Mouse (Mus musculus): ENCODE data around the gene Pfkfb3. TPM values are rescaled to one million over a fixed set of nuclear protein-coding genes. Genes with fewer than 3 reads are reported as not detected.

Pfkfb3 gene
- polyA plus RNA-seq, 1 experiment from 2014 or later: 9.4 TPM

DNA sequence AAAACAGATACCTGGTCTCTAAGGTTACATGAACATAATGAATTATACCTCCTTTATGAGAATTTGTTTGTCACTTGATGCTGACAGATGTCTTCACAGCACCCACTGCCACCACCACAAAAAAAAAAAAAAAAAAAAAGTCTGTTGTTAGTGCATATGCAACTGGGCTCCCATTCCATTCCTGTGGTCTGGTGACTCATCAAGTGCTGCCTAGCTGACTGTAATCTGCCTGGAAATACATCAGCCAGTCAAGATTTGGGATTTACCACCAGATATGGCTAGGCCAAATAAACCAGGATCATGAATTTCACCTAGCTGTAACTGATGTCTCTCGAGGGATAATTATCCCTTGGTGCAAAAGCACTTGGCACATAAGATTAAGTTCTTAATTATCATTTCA, 95.4 kb downstream of the Pfkfb3 start:
- DNase-seq (ENCODE audit: low spot score) (no peak), ATAC-seq (replicated peaks; ENCODE audit: low FRiP score, low read depth) (no peak)
- 72% methylated on average over 1 of the region's 1 CpGs for WGBS
- Histone ChIP-seq H3K27me3 (ENCODE audit: insufficient read depth, low read length) (no peaks in the 10 kb centered on the region), H3K9me3 (replicated peaks; ENCODE audit: low read length) (no peaks in the 10 kb centered on the region), H3K9ac (ENCODE audit: low read depth, low read length) (no peak overlapping the region), H3K4me1 (replicated peaks; ENCODE audit: insufficient read depth, low read length) (no peaks in the 10 kb centered on the region), H3K4me2 (ENCODE audit: low read length) (no peak overlapping the region), H3K27ac (no peak overlapping the region), H3K4me3 (replicated peaks; ENCODE audit: low read depth, low read length) (no peak overlapping the region), H3K36me3 (ENCODE audit: insufficient read depth, low read length) (no peaks in the 10 kb centered on the region)
- TF ChIP-seq CTCF (IDR thresholded peaks at IDR 0.05; ENCODE audit: low read depth): no peak

DNA sequence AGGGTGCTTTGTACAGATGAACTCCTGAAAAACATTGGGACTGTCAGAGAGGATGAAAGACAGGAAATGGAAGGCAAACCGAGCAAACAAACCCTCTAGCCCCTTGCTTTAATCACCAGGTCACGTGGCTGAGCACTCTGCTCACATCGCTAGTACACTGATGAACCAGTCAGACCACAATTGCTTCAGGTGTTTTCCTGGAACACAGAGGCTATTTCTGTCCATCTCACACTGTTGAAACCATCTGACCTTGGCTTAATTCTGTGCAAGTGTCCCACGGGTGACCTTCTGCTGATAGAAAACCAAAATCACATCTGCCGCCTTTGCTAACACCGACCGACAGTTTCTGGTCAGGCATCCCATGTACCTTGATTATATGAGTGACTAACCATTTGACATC, 96.0 kb downstream of the Pfkfb3 start:
- no peak for TF ChIP-seq CTCF (IDR thresholded peaks at IDR 0.05; ENCODE audit: low read depth)
- Histone ChIP-seq H3K9ac (ENCODE audit: low read depth, low read length) (no peak overlapping the region), H3K9me3 (replicated peaks; ENCODE audit: low read length) (no peaks in the 10 kb centered on the region), H3K36me3 (ENCODE audit: insufficient read depth, low read length) (no peaks in the 10 kb centered on the region), H3K4me3 (replicated peaks; ENCODE audit: low read depth, low read length) (no peak overlapping the region), H3K4me2 (ENCODE audit: low read length) (no peak overlapping the region), H3K4me1 (replicated peaks; ENCODE audit: insufficient read depth, low read length) (no peaks in the 10 kb centered on the region), H3K27me3 (ENCODE audit: insufficient read depth, low read length) (no peaks in the 10 kb centered on the region), H3K27ac (no peak overlapping the region)
- no peak for DNase-seq (ENCODE audit: low spot score)
- WGBS: 60% methylated on average over 7 of the region's 7 CpGs
- ATAC-seq (replicated peaks; ENCODE audit: low FRiP score, low read depth): no peak

DNA sequence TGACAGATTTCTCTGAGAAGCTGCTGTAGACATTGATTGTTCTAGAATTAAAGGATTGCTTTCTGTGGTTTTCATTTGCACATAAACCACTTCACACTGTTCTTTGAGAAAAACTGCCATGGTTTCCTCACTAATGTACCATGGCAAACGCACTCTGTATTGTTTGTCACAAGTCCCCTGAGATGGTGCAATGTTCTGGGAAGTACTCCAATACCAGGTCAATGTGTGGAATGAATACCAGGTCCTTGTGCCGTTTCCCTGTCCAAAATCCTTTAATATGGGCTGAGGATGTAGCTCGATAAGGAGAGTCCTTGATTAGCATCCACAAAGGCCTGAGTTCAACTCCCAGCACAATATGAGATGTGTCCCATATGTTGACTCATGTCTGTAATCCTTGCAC, 105.2 kb downstream of the Pfkfb3 start:
- Histone ChIP-seq H3K4me3 (replicated peaks; ENCODE audit: low read depth, low read length) (no peak overlapping the region), H3K4me1 (replicated peaks; ENCODE audit: insufficient read depth, low read length) (no peaks in the 10 kb centered on the region), H3K9me3 (replicated peaks; ENCODE audit: low read length) (no peaks in the 10 kb centered on the region), H3K9ac (ENCODE audit: low read depth, low read length) (no peak overlapping the region), H3K36me3 (ENCODE audit: insufficient read depth, low read length) (no peaks in the 10 kb centered on the region), H3K4me2 (ENCODE audit: low read length) (no peak overlapping the region), H3K27ac (no peak overlapping the region), H3K27me3 (ENCODE audit: insufficient read depth, low read length) (no peaks in the 10 kb centered on the region)
- no peak for DNase-seq (ENCODE audit: low spot score)
- 76% methylated on average over 3 of the region's 3 CpGs for WGBS
- no peak for ATAC-seq (replicated peaks; ENCODE audit: low FRiP score, low read depth)
- TF ChIP-seq CTCF (IDR thresholded peaks at IDR 0.05; ENCODE audit: low read depth): no peak

DNA sequence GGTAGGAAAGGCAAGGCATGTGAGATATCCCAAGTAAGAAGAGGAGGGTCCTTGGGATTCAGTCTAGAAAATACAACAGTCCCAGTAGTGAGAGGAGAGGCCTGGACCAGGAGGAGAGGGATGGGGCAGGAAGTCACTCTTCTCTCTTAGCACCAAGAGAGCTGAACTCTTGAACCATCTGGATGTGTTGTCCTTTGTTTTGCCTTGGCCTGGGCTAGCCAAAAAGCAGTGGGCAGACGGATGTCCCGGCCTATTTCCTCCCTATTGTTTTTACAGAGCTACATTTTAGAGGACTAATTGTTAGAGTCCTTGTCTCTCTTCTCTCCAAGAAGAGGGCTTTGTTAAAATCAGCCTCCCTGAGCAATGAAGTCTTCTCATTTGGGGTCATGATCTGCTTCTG, 106.0 kb downstream of the Pfkfb3 start:
- 51% methylated on average over 2 of the region's 2 CpGs for WGBS
- Histone ChIP-seq H3K4me3 (replicated peaks; ENCODE audit: low read depth, low read length) (no peak overlapping the region), H3K9ac (ENCODE audit: low read depth, low read length) (no peak overlapping the region), H3K4me1 (replicated peaks; ENCODE audit: insufficient read depth, low read length) (no peaks in the 10 kb centered on the region), H3K27ac (no peak overlapping the region), H3K27me3 (ENCODE audit: insufficient read depth, low read length) (no peaks in the 10 kb centered on the region), H3K9me3 (replicated peaks; ENCODE audit: low read length) (no peaks in the 10 kb centered on the region), H3K36me3 (ENCODE audit: insufficient read depth, low read length) (no peaks in the 10 kb centered on the region), H3K4me2 (ENCODE audit: low read length) (no peak overlapping the region)
- DNase-seq (ENCODE audit: low spot score) (peak; percentile 29), ATAC-seq (replicated peaks; ENCODE audit: low FRiP score, low read depth) (no peak)
- TF ChIP-seq CTCF (IDR thresholded peaks at IDR 0.05; ENCODE audit: low read depth): no peak

DNA sequence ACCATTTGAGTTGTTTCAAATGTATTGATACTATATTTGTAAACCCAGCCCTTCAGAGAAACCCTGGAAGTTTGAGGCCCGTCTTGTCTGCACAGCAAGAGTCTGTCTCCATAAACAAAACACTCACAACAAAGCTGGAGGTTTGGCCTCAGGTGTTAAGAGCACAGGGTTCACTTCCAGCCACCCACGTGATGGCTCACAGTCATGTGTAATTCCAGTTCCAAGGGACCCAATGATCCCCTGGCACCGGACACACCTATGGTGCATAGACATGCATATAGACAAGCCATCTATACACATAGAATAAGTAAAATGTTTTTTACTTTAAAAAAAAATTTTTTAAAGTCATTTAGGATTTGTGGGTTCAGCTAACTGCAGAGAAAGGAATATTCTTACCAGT, 108.2 kb downstream of the Pfkfb3 start:
- Histone ChIP-seq H3K9ac (ENCODE audit: low read depth, low read length) (no peak overlapping the region), H3K9me3 (replicated peaks; ENCODE audit: low read length) (no peaks in the 10 kb centered on the region), H3K27me3 (ENCODE audit: insufficient read depth, low read length) (no peaks in the 10 kb centered on the region), H3K4me2 (ENCODE audit: low read length) (no peak overlapping the region), H3K36me3 (ENCODE audit: insufficient read depth, low read length) (no peaks in the 10 kb centered on the region), H3K4me1 (replicated peaks; ENCODE audit: insufficient read depth, low read length) (no peaks in the 10 kb centered on the region), H3K4me3 (replicated peaks; ENCODE audit: low read depth, low read length) (no peak overlapping the region), H3K27ac (no peak overlapping the region)
- TF ChIP-seq CTCF (IDR thresholded peaks at IDR 0.05; ENCODE audit: low read depth): no peak
- WGBS: 83% methylated on average over 3 of the region's 3 CpGs
- DNase-seq (ENCODE audit: low spot score): no peak
- no peak for ATAC-seq (replicated peaks; ENCODE audit: low FRiP score, low read depth)

DNA sequence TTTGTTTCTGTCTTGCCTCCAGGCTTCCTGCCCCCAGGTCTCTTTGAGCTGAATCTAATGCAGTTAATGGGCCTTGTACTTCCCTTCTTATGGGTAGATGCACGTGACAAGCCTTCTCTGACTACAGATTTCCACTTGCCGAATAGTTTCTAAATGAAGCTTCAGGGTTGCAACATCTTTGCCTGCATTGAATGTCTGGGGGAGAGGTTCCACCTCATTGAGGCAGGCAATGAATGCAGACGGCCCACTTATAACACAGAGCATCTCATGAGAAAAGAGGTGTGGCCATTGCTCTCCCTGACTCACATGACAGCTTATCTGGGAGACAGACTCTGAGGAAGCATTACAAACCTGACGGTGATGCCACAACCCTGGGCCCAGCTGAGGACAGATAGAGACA, 112.0 kb downstream of the Pfkfb3 start:
- Histone ChIP-seq H3K27ac (no peak overlapping the region), H3K9me3 (replicated peaks; ENCODE audit: low read length) (no peaks in the 10 kb centered on the region), H3K27me3 (ENCODE audit: insufficient read depth, low read length) (no peaks in the 10 kb centered on the region), H3K36me3 (ENCODE audit: insufficient read depth, low read length) (no peaks in the 10 kb centered on the region), H3K4me2 (ENCODE audit: low read length) (no peak overlapping the region), H3K4me3 (replicated peaks; ENCODE audit: low read depth, low read length) (no peak overlapping the region), H3K9ac (ENCODE audit: low read depth, low read length) (no peak overlapping the region), H3K4me1 (replicated peaks; ENCODE audit: insufficient read depth, low read length) (no peaks in the 10 kb centered on the region)
- DNase-seq (ENCODE audit: low spot score) (no peak), ATAC-seq (replicated peaks; ENCODE audit: low FRiP score, low read depth) (no peak)
- WGBS: 33% methylated on average over 4 of the region's 4 CpGs
- TF ChIP-seq CTCF (IDR thresholded peaks at IDR 0.05; ENCODE audit: low read depth): no peak

DNA sequence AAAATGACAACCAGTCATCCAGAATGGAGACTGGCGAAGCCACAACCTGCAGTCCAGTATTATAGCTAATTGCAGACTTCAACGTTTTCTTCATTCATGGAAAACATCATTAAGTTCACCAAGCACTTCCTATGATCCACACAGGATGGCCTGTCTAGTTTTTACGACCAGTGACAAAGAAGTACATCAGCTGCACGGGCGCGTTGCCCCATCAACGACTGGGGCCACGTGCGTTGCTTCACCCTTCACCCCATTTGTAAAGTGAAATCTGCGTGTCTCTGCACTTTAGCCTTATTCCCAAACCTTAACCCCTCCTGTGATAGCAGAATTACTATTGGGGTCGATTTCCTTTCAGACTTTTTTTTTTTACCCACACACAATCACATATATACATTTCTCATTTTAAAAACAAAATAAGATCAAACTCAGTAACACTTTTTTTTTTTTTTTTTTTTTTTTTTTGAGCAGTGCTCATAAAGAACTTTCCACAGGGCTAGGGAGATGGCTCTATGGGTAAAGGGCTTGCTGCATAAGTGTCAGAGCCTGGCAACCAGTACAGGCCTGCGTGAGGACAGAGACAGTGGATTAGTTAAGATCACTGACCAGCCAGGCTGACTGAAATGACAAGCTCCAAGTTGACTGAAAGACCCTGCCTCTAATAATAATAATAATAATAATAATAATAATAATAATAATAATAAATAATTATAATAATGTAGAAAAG, 115.5 kb downstream of the Pfkfb3 start:
- no peak for TF ChIP-seq CTCF (IDR thresholded peaks at IDR 0.05; ENCODE audit: low read depth)
- no peak for ATAC-seq (replicated peaks; ENCODE audit: low FRiP score, low read depth)
- H3K27ac ChIP-seq: no peak overlapping the region

More for the DNA sequence above, 115.5 kb downstream of the Pfkfb3 start:
- Histone ChIP-seq H3K4me2 (ENCODE audit: low read length) (no peak overlapping the region), H3K4me1 (replicated peaks; ENCODE audit: insufficient read depth, low read length) (no peaks in the 10 kb centered on the region), H3K9me3 (replicated peaks; ENCODE audit: low read length) (no peaks in the 10 kb centered on the region), H3K9ac (ENCODE audit: low read depth, low read length) (no peak overlapping the region), H3K4me3 (replicated peaks; ENCODE audit: low read depth, low read length) (no peak overlapping the region), H3K27me3 (ENCODE audit: insufficient read depth, low read length) (no peaks in the 10 kb centered on the region), H3K36me3 (ENCODE audit: insufficient read depth, low read length) (no peaks in the 10 kb centered on the region)
- 34% methylated on average over 12 of the region's 12 CpGs for WGBS
- no peak for DNase-seq (ENCODE audit: low spot score)

All from kidney, postnatal 0 days (tissue).